Mouse (Mus musculus) stomach, embryonic 14.5 days (tissue): ENCODE data around the gene Gm5728. TPM values are rescaled to one million over a fixed set of nuclear protein-coding genes. Genes with fewer than 3 reads are reported as not detected.
"Not testable (repeated sequence)": the region's sequence is repeated elsewhere in the genome, so short reads cannot be mapped to it uniquely, and the experiment has no call there.

Experiments
- ATAC-seq: fragments of 200-750 bp; cut with Nextera tagmentation; 2 replicates; pipeline ENCODE4 v1.8.0; 2017; ENCODE audit warnings: low read depth, moderate TSS enrichment; ENCODE audit not compliant: insufficient number of reproducible peaks, insufficient read depth, low FRiP score
- H3K27ac ChIP-seq: fragments of 300-500 bp; sonication (generic); 2 replicates; pipeline ENCODE4 v1.5.1; 2014; ENCODE audit warnings: mild to moderate bottlenecking, low read length, moderate library complexity, mixed read lengths
- H3K27me3 ChIP-seq: fragments of 300-500 bp; sonication (generic); 2 replicates; pipeline ENCODE4 v1.6.1; 2014; ENCODE audit warnings: low read length, control low read depth, mixed read lengths; ENCODE audit not compliant: control insufficient read depth, insufficient read depth
- H3K36me3 ChIP-seq: fragments of 300-500 bp; sonication (generic); 2 replicates; pipeline ENCODE4 v1.6.1; 2014; ENCODE audit warnings: mild to moderate bottlenecking, control low read depth, low read length, moderate library complexity, mixed read lengths; ENCODE audit not compliant: control insufficient read depth, insufficient read depth
- H3K4me1 ChIP-seq: fragments of 300-500 bp; sonication (generic); 2 replicates; pipeline ENCODE4 v1.6.1; 2014; ENCODE audit warnings: low read length, control low read depth, mixed read lengths; ENCODE audit not compliant: control insufficient read depth, insufficient read depth
- H3K4me2 ChIP-seq: fragments of 300-500 bp; sonication (generic); replicated peaks from 2 replicates; pipeline ENCODE4 v1.6.1; 2014; ENCODE audit warnings: low read depth, low read length, control low read depth
- H3K4me3 ChIP-seq: fragments of 300-500 bp; sonication (generic); 2 replicates; pipeline ENCODE4 v1.5.1; 2014; ENCODE audit warnings: low read depth, low read length, control low read depth
- H3K9ac ChIP-seq: fragments of 300-500 bp; sonication (generic); replicated peaks from 2 replicates; pipeline ENCODE4 v1.6.1; 2014; ENCODE audit warnings: low read depth, mild to moderate bottlenecking, control low read depth, low read length, moderate library complexity, mixed read lengths
- H3K9me3 ChIP-seq: fragments of 300-500 bp; sonication (generic); 2 replicates; pipeline ENCODE4 v1.6.1; 2016; ENCODE audit warnings: low read depth, low read length, control low read depth; ENCODE audit not compliant: control insufficient read depth
- WGBS: fragments of 180-500 bp; shearing (Covaris S2); extraction: QIAGEN DNeasy Blood & Tissue Kit; methylation state at CpG from one replicate; pipeline ENCODE4 v1.1.7; 2014; 5-methylcytosine and 5-hydroxymethylcytosine counted together
- polyA plus RNA-seq: library from polyadenylated mRNA; unstranded; fragments of >200 nt; fragmentation: Nextera tagmentation; extraction: Ambion mirVana; gene quantifications from 2 replicates; pipeline ENCODE4 v1.2.1, GENCODE M21; 2014

Gm5728 gene
- polyA plus RNA-seq: not detected in 2 replicates

DNA sequence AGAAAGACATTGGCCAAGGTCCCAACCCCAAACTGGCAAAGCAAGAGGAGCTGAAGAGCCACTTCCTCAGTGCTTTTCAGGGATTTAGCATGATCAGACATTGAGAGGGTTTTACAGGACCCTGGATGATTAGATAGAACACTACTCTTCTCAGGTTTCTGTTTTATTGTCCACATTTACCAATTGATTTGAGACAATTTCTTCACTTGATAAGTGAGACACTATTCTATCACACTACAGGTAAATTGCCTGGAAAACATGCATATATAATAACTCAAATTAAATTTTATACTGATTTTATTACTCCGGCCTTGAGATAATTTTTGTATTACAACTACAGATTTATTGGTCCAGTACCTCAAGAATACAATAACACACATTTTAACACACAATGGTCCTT lies at the start of gene Gm5728:
TSS of gene Gm5728 (minus strand) at position 101 of the 400 bp plus-strand sequence.
- not testable (repeated sequence) for H3K9ac ChIP-seq, ATAC-seq, H3K4me2 ChIP-seq, H3K4me3 ChIP-seq, H3K27me3 ChIP-seq, H3K4me1 ChIP-seq, H3K9me3 ChIP-seq, H3K36me3 ChIP-seq, H3K27ac ChIP-seq
- no CpG with 5 or more reads among the region's 1 CpGs for WGBS

DNA sequence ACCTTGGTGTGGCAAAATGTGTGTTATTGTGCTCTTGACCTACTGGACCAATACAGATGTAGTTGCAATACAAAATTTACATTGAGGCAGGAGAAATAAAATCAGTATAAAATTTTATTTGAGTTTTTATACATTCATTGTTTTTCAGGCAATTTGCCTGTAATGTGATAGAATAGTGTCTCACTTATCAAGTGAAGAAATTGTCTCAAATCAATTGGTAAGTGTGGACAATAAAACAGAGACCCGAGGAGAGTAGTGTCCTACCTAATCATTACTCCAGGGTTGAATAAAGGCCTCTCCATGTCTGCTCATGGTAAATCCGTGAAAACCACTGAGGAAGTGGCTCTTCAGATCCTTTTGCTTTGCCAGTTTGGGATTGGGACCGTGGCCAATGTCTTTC lies 42.4 kb upstream of the Gm5728 start, which contains the start of gene Vmn1r100:
TSS of gene Vmn1r100 (plus strand) at position 301 of the 400 bp plus-strand sequence.
- H3K4me2 ChIP-seq, ATAC-seq, H3K27me3 ChIP-seq, H3K4me1 ChIP-seq, H3K27ac ChIP-seq, H3K9ac ChIP-seq, H3K9me3 ChIP-seq, H3K36me3 ChIP-seq, H3K4me3 ChIP-seq: not testable (repeated sequence)
- no CpG with 5 or more reads among the region's 3 CpGs for WGBS

DNA sequence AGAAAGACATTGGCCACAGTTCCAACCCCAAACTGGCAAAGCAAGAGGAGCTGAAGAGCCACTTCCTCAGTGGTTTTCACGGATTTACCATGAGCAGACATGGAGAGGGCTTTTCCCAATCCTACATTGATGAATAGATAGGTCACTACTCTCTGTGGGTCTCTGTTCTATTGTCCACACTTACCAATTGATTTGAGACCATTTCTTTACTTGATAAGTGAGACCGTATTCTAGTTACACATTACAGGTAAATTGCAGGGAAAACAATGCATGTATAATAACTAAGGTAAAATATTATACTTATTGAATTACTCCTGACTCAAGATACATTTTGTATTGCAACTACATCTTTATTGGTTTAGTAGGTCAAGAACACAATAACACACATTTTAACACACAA lies 41.2 kb downstream of the Gm5728 start, which contains the start of gene Gm4133:
TSS of gene Gm4133 (minus strand) at position 101 of the 400 bp plus-strand sequence.
- no CpG with 5 or more reads among the region's 2 CpGs for WGBS
- H3K36me3 ChIP-seq, H3K4me1 ChIP-seq: not testable (repeated sequence)

More for the DNA sequence above, 41.2 kb downstream of the Gm5728 start, which contains the start of gene Gm4133:
- not testable (repeated sequence) for ATAC-seq, H3K27me3 ChIP-seq, H3K9ac ChIP-seq, H3K4me3 ChIP-seq, H3K9me3 ChIP-seq, H3K27ac ChIP-seq, H3K4me2 ChIP-seq

Other genes starting within 250 kb of the Gm5728 start
- not detected in 2 replicates for gene Vmn1r93, start 236.3 kb downstream of the Gm5728 start, polyA plus RNA-seq
- gene Vmn1r94, start 207.0 kb downstream of the Gm5728 start, polyA plus RNA-seq: not detected in 2 replicates
- gene Vmn1r95, start 181.7 kb downstream of the Gm5728 start, polyA plus RNA-seq: not detected in 2 replicates
- gene Gm6164, start 169.8 kb downstream of the Gm5728 start, polyA plus RNA-seq: not detected in 2 replicates
- gene Gm4498, start 141.6 kb downstream of the Gm5728 start, polyA plus RNA-seq: not detected in 2 replicates
- gene Gm5890, start 112.6 kb downstream of the Gm5728 start, polyA plus RNA-seq: not detected in 2 replicates
- gene Gm4133, start 41.3 kb downstream of the Gm5728 start, polyA plus RNA-seq: not detected in 2 replicates
- not detected in 2 replicates for gene Vmn1r100, start 42.5 kb upstream of the Gm5728 start, polyA plus RNA-seq
- not detected in 2 replicates for gene Vmn1r101, start 67.2 kb upstream of the Gm5728 start, polyA plus RNA-seq
- not detected in 2 replicates for gene Gm10670, start 99.5 kb upstream of the Gm5728 start, polyA plus RNA-seq
- gene Vmn1r103, start 135.1 kb upstream of the Gm5728 start, polyA plus RNA-seq: not detected in 2 replicates
- not detected in 2 replicates for gene Vmn1r104, start 158.4 kb upstream of the Gm5728 start, polyA plus RNA-seq
- gene Gm5726, start 170.3 kb upstream of the Gm5728 start, polyA plus RNA-seq: not detected in 2 replicates
- not detected in 2 replicates for gene Gm4141, start 200.8 kb upstream of the Gm5728 start, polyA plus RNA-seq
- not detected in 2 replicates for gene Gm4513, start 223.6 kb upstream of the Gm5728 start, polyA plus RNA-seq